Mouse (Mus musculus): ENCODE data around the gene Mrps7. TPM values are rescaled to one million over a fixed set of nuclear protein-coding genes. Genes with fewer than 3 reads are reported as not detected.
A peak's percentile ranks its signal among the peaks of the same experiment; 100 is the strongest.

Gene Mrps7
- polyA plus RNA-seq, 2 experiments: 47.4 to 86.6 TPM

DNA sequence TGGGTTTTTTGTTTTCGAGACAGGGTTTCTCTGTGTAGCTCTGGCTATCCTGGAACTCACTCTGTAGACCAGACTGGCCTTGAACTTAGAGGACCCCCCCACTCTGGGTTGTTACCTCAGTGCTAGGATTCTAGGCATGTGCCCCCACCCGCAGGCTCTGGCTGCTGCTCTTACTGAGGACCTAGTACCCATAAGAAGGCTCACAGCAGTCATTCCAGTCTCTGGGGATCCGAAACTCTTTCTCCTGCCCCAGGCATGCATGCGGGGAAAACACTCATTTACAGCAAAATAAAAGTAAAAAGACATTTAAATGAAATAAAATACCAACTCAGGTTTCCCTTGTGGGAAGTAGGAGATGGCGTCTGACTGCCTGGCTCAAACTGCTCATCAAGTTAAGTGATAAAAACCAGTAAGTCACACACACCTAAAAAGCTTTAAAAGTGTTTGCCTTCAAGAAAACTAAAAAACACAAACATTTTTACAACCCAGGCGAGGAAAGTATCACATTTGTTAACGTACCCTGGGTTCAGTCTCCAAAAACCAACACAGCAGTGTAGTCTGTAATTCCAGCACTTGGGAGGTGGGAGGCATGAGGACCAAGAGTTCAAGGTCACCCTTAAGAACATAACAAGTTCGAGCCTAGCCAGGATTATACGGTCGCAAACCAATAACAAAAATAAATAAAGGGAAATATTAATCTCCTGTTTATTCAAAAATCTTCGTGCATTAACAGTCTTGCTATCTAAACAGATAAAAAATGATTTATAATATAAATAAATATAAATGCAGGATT lies 23.3 kb downstream of the Mrps7 start:
- no peak for ATAC-seq (ENCODE audit: low FRiP score, low read depth)
- Histone ChIP-seq H3K27ac (replicated peaks; ENCODE audit: low read depth, low read length) (no peak overlapping the region), H3K4me3 (replicated peaks; ENCODE audit: low read length) (peak overlapping the region; percentile 67), H3K27me3 (ENCODE audit: control insufficient read depth, insufficient read depth, low read length) (no peaks in the 10 kb centered on the region), H3K4me1 (ENCODE audit: control insufficient read depth, insufficient read depth, low read length) (no peaks in the 10 kb centered on the region), H3K36me3 (ENCODE audit: control insufficient read depth, insufficient read depth, low read length) (peaks cover 15% of the 10 kb centered on the region), H3K4me2 (replicated peaks; ENCODE audit: low read depth, low read length, severe bottlenecking) (peak overlapping the region; percentile 77), H3K9me3 (ENCODE audit: control insufficient read depth, low read length) (no peaks in the 10 kb centered on the region), H3K9ac (ENCODE audit: low read depth, low read length, severe bottlenecking) (peak overlapping the region; percentile 66)
- TF ChIP-seq POLR2A (IDR thresholded peaks at IDR 0.05; ENCODE audit: borderline replicate concordance, extremely low read depth, insufficient read depth, insufficient read length): no peak
- 46% methylated on average over 11 of the region's 11 CpGs for WGBS
- DNase-seq (ENCODE audit: low spot score): no peak

DNA sequence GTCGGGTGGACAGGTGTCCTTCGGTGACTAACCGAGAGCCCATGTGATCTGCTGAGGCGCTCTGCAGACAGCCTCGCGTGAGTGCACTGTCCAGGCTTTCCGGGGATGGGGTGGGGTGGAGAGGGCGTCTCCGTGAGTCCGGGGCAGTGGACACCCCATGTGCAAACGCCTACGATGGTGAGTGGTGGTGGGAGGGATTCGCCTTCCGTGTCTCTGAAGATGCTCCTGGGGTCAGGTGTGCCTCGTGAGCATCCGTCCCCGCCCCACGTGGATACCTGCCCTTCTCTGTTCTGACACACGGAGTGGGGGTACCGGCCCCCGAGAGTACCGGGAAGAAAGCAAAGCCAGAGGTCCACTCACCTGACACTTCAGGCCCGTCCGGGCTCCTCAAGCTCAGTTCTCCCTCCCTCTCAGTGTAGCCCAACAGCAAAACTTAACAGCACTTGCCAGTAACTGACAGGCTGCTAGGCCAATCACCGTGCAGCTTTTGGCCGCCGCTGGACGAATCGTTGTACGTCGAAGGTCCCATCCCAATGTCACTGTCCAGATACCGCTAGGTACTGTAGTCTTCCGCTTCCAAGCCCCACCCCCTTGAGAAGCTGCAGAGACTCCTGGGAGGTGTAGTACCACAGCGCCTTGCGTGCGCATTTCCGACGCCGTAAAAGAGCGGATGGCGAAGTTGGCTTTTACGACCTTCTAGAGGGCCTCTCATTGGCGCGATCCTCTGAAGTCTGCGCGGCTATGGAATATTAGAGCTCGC lies 24.2 kb downstream of the Mrps7 start, which contains the start of gene Slc25a19:
Gene Slc25a19, minus strand, starts transcription at position 591 of the 760 bp plus-strand sequence.
- H3K4me3 ChIP-seq (replicated peaks; ENCODE audit: low read length): peak within 1 kb of the TSS; percentile 67
- H3K9me3 ChIP-seq (ENCODE audit: control insufficient read depth, low read length): no peaks in the 10 kb centered on the region
- DNase-seq (ENCODE audit: low spot score) (peak; percentile 99), ATAC-seq (ENCODE audit: low FRiP score, low read depth) (peak; percentile 99)
- WGBS: under 1% methylated on average over 44 of the region's 47 CpGs
- TF ChIP-seq POLR2A (IDR thresholded peaks at IDR 0.05; ENCODE audit: borderline replicate concordance, extremely low read depth, insufficient read depth, insufficient read length): no peak
- H3K4me1 ChIP-seq (ENCODE audit: control insufficient read depth, insufficient read depth, low read length): no peaks in the 10 kb centered on the region
- peak within 1 kb of the TSS; percentile 66 for H3K9ac ChIP-seq (ENCODE audit: low read depth, low read length, severe bottlenecking)
- peaks cover 7% of the 10 kb centered on the region for H3K36me3 ChIP-seq (ENCODE audit: control insufficient read depth, insufficient read depth, low read length)
- H3K27ac ChIP-seq (replicated peaks; ENCODE audit: low read depth, low read length): 0 out of 2 replicates have a peak within 1 kb of the TSS, but pooled peaks have one; percentile 5
- H3K27me3 ChIP-seq (ENCODE audit: control insufficient read depth, insufficient read depth, low read length): no peaks in the 10 kb centered on the region
- peak within 1 kb of the TSS; percentile 77 for H3K4me2 ChIP-seq (replicated peaks; ENCODE audit: low read depth, low read length, severe bottlenecking)

DNA sequence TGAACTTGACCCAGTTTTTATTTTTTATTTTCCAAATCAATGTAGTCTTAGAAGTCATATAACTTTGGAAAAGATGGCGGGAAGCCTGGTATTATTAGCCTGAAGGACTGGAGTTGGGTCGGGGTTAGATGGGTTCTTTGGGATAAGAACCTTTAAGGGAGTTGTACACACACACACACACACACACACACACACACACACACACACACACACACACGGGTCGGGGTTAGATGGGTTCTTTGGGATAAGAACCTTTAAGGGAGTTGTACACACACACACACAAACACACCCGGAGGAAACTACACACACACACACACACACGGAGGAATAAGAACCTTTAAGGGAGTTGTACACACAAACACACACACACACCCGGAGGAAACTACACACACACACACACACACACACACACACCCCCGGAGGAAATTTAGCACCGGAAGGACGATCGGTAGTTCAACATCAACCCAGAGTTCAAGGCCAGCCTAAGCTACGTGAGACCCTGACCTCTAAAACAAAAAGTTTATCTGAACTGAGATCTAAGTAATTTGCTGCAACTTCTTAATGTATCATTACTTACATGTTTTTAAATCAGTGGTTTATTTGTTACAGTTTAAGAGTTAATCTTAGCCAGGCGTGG lies 24.9 kb downstream of the Mrps7 start:
- Histone ChIP-seq H3K27me3 (ENCODE audit: control insufficient read depth, insufficient read depth, low read length) (no peaks in the 10 kb centered on the region), H3K9ac (ENCODE audit: low read depth, low read length, severe bottlenecking) (peak overlapping the region; percentile 28; the same call in 1 of the 2 replicates), H3K4me1 (ENCODE audit: control insufficient read depth, insufficient read depth, low read length) (no peaks in the 10 kb centered on the region), H3K4me3 (replicated peaks; ENCODE audit: low read length) (peak overlapping the region; percentile 67), H3K4me2 (replicated peaks; ENCODE audit: low read depth, low read length, severe bottlenecking) (peak overlapping the region; percentile 77), H3K27ac (replicated peaks; ENCODE audit: low read depth, low read length) (0 out of 2 replicates have a peak overlapping the region, but pooled peaks have one; percentile 5), H3K36me3 (ENCODE audit: control insufficient read depth, insufficient read depth, low read length) (0 out of 2 replicates have a peak, but pooled peaks cover 2% of the 10 kb centered on the region), H3K9me3 (ENCODE audit: control insufficient read depth, low read length) (no peaks in the 10 kb centered on the region)
- WGBS: 58% methylated on average over 13 of the region's 13 CpGs
- no peak for TF ChIP-seq POLR2A (IDR thresholded peaks at IDR 0.05; ENCODE audit: borderline replicate concordance, extremely low read depth, insufficient read depth, insufficient read length)
- no peak for DNase-seq (ENCODE audit: low spot score)
- no peak for ATAC-seq (ENCODE audit: low FRiP score, low read depth)

DNA sequence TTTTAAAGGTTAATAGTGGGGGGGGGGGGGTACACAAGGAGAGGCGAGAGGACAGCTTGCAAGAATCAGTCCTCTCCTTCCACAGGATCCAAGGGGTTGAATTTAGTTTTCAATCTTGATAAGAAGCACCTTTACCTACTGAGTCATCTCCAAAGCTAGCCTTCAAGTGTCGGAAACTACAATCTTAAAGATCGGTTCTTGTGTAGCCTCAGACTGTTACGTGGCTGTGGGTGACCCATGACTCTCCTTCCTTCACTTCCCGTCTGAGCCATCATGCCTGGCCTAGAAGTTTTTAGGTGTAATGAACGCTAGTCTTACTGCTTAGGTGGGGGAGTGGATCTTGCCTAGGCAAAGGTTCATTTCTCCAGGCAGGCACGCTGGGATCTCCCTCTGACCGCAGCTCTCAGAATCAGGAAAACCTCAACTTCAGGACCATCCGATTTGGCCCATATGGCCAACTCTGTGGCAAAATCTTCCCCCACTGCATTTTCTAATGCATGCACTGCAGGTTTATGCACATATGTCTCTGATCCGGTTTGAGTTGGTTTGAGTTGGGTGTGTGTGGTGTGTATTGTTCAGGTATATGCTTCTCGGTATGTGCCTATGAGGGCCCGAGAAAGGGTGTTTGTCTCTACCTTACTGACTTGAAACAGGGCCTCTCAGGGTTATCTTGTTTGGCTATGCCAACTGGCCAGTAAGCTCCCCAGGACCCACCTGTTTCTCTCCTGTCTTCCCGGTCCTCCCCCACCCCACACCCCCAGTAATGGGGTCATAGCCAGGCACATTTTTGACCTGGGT lies 26.2 kb downstream of the Mrps7 start:
- no peak for ATAC-seq (ENCODE audit: low FRiP score, low read depth)

More for the DNA sequence above, 26.2 kb downstream of the Mrps7 start:
- no peak overlapping the region for H3K27ac ChIP-seq (replicated peaks; ENCODE audit: low read depth, low read length)
- 88% methylated on average over 13 of the region's 13 CpGs for WGBS
- H3K36me3 ChIP-seq (ENCODE audit: control insufficient read depth, insufficient read depth, low read length): no peaks in the 10 kb centered on the region
- no peak overlapping the region for H3K9ac ChIP-seq (ENCODE audit: low read depth, low read length, severe bottlenecking)
- H3K4me2 ChIP-seq (replicated peaks; ENCODE audit: low read depth, low read length, severe bottlenecking): no peak overlapping the region
- no peaks in the 10 kb centered on the region for H3K9me3 ChIP-seq (ENCODE audit: control insufficient read depth, low read length)
- H3K4me3 ChIP-seq (replicated peaks; ENCODE audit: low read length): no peak overlapping the region
- H3K27me3 ChIP-seq (ENCODE audit: control insufficient read depth, insufficient read depth, low read length): no peaks in the 10 kb centered on the region
- DNase-seq (ENCODE audit: low spot score): no peak
- no peaks in the 10 kb centered on the region for H3K4me1 ChIP-seq (ENCODE audit: control insufficient read depth, insufficient read depth, low read length)
- TF ChIP-seq POLR2A (IDR thresholded peaks at IDR 0.05; ENCODE audit: borderline replicate concordance, extremely low read depth, insufficient read depth, insufficient read length): no peak

Data from limb, embryonic 14.5 days (tissue).